Mouse (Mus musculus): Measurements from ENCODE around the gene Eaf2. TPM values are rescaled to one million over a fixed set of nuclear protein-coding genes. Genes with fewer than 3 reads are reported as not detected.

The Eaf2 gene
- polyA plus RNA-seq, 1 experiment from 2014 or later: 2.5 TPM

DNA sequence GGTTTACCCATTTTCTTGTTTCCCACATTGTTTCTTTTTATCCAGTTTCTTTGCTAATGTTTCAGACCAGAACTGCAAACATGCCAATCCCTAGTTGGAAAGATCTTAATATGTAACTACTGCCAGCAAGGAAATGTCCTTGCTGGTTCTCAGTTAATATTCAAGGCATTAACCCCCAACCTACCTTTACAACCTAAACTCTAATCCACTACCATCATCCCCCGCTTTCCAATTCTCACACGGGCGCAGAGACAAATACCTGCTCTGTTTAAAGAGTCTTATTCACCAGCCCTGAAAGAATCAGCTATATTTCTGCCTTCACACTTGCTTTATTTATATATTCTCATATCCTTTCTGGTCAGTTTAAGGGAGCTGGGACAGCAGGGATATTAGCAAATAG, 66.2 kb downstream of the Eaf2 start:
- Histone ChIP-seq H3K9ac (ENCODE audit: low read length) (no peak overlapping the region), H3K4me3 (ENCODE audit: low read depth, low read length) (no peak overlapping the region), H3K27me3 (replicated peaks; ENCODE audit: control insufficient read depth, insufficient read depth, low read length) (no peaks in the 10 kb centered on the region), H3K27ac (ENCODE audit: low read depth) (no peak overlapping the region), H3K9me3 (ENCODE audit: control insufficient read depth, low read length) (no peaks in the 10 kb centered on the region), H3K4me1 (replicated peaks; ENCODE audit: control insufficient read depth, insufficient read depth, low read length) (no peaks in the 10 kb centered on the region), H3K4me2 (ENCODE audit: low read length) (no peak overlapping the region), H3K36me3 (ENCODE audit: control insufficient read depth, insufficient read depth, low read length) (no peaks in the 10 kb centered on the region)
- WGBS: 74% methylated on average over 3 of the region's 3 CpGs
- DNase-seq (ENCODE audit: low spot score) (no peak), ATAC-seq (replicated peaks; ENCODE audit: low FRiP score, low TSS enrichment, low read depth) (no peak)

DNA sequence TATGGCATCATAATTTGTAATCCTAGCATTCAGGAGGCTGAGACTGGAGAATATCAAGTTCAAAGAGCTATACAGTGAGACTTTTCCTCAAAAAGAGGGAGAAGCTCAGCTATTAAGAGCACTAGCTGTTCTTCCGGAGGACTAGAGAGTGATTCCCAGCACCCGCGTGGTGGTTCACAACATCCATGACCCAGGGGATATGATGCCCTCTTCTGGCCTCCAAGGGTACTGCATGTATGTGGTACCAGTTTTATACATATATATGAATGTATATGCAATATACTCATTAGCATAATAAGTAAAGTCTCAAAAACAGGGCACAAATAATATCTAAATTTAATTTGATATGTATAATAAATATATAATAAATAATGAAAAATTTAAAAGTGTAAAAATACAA, 72.4 kb downstream of the Eaf2 start:
- Histone ChIP-seq H3K27ac (ENCODE audit: low read depth) (no peak overlapping the region), H3K4me3 (ENCODE audit: low read depth, low read length) (no peak overlapping the region), H3K9ac (ENCODE audit: low read length) (no peak overlapping the region), H3K4me1 (replicated peaks; ENCODE audit: control insufficient read depth, insufficient read depth, low read length) (no peaks in the 10 kb centered on the region), H3K36me3 (ENCODE audit: control insufficient read depth, insufficient read depth, low read length) (no peaks in the 10 kb centered on the region), H3K9me3 (ENCODE audit: control insufficient read depth, low read length) (no peaks in the 10 kb centered on the region), H3K4me2 (ENCODE audit: low read length) (no peak overlapping the region), H3K27me3 (replicated peaks; ENCODE audit: control insufficient read depth, insufficient read depth, low read length) (no peaks in the 10 kb centered on the region)
- no peak for DNase-seq (ENCODE audit: low spot score)
- WGBS: 85% methylated on average over 3 of the region's 3 CpGs
- ATAC-seq (replicated peaks; ENCODE audit: low FRiP score, low TSS enrichment, low read depth): no peak

DNA sequence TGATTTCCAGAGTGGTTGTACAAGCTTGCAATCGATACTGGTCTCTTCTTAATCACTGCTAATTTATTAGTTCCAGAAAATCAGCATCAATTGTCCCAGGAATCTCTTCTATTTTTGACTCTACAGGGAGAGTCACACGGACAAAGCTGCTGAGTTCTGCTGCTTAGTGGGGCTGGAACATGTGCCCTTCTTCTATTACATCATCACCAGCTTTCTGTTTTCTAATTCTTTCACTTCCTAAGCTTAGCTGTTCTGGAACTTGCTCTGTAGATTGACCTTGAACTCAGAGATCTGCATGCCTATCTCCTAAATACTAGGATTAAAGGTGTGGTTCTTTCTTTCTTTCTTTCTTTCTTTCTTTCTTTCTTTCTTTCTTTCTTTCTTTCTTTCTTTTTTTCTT, 76.5 kb downstream of the Eaf2 start:
- Histone ChIP-seq H3K4me2 (ENCODE audit: low read length) (no peak overlapping the region), H3K4me1 (replicated peaks; ENCODE audit: control insufficient read depth, insufficient read depth, low read length) (no peaks in the 10 kb centered on the region), H3K9me3 (ENCODE audit: control insufficient read depth, low read length) (no peaks in the 10 kb centered on the region), H3K9ac (ENCODE audit: low read length) (no peak overlapping the region), H3K4me3 (ENCODE audit: low read depth, low read length) (no peak overlapping the region), H3K27ac (ENCODE audit: low read depth) (no peak overlapping the region), H3K36me3 (ENCODE audit: control insufficient read depth, insufficient read depth, low read length) (no peaks in the 10 kb centered on the region), H3K27me3 (replicated peaks; ENCODE audit: control insufficient read depth, insufficient read depth, low read length) (no peaks in the 10 kb centered on the region)
- WGBS: 82% methylated on average over 2 of the region's 2 CpGs
- no peak for ATAC-seq (replicated peaks; ENCODE audit: low FRiP score, low TSS enrichment, low read depth)
- no peak for DNase-seq (ENCODE audit: low spot score)

DNA sequence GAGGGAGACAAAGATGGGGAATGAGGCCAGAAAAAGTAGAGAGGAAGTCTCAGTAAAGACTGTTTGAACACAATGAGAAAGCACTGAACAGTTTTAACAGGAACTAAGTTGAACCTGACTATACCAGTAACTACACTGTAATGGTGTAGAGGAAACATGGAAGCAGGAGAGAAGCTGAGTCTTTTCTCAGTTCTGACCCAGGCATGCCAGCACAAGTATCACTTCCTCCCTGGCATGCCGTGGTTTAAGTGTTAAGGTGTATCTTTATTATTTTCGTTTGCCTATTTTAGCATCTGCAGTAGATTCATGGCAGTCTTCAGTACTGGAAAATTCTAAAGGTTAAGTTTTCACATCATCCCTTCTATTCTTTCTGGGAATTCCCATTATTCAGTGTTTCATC, 79.8 kb downstream of the Eaf2 start:
- Histone ChIP-seq H3K27me3 (replicated peaks; ENCODE audit: control insufficient read depth, insufficient read depth, low read length) (no peaks in the 10 kb centered on the region), H3K4me2 (ENCODE audit: low read length) (no peak overlapping the region), H3K9me3 (ENCODE audit: control insufficient read depth, low read length) (no peaks in the 10 kb centered on the region), H3K4me1 (replicated peaks; ENCODE audit: control insufficient read depth, insufficient read depth, low read length) (no peaks in the 10 kb centered on the region), H3K4me3 (ENCODE audit: low read depth, low read length) (no peak overlapping the region), H3K36me3 (ENCODE audit: control insufficient read depth, insufficient read depth, low read length) (no peaks in the 10 kb centered on the region), H3K9ac (ENCODE audit: low read length) (no peak overlapping the region), H3K27ac (ENCODE audit: low read depth) (no peak overlapping the region)
- DNase-seq (ENCODE audit: low spot score) (no peak), ATAC-seq (replicated peaks; ENCODE audit: low FRiP score, low TSS enrichment, low read depth) (no peak)
- 76% methylated on average over 2 of the region's 2 CpGs for WGBS

DNA sequence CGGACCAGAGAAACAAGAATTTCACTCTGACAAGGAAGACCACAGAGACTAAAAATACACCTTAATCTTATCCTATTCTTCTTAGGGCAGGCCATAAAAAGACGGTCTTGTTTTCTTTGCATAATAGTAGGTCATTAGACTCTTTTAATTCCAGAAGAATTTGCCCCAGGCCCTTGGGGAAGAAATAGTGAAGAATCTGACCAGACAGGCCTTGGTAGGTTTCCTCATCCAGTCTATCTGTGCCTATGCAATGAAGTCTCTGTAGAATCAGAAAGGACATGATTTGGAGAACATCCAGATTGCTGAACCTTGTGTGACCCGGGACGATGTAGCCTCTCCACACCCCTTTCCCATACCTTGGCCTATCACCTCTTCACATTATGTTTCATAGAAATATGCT, 84.6 kb downstream of the Eaf2 start:
- H3K27me3 ChIP-seq (replicated peaks; ENCODE audit: control insufficient read depth, insufficient read depth, low read length): no peaks in the 10 kb centered on the region
- H3K4me2 ChIP-seq (ENCODE audit: low read length): no peak overlapping the region
- no peak overlapping the region for H3K4me3 ChIP-seq (ENCODE audit: low read depth, low read length)
- no peak overlapping the region for H3K27ac ChIP-seq (ENCODE audit: low read depth)
- H3K9me3 ChIP-seq (ENCODE audit: control insufficient read depth, low read length): no peaks in the 10 kb centered on the region
- WGBS: 84% methylated on average over 4 of the region's 4 CpGs
- no peak for ATAC-seq (replicated peaks; ENCODE audit: low FRiP score, low TSS enrichment, low read depth)
- no peaks in the 10 kb centered on the region for H3K36me3 ChIP-seq (ENCODE audit: control insufficient read depth, insufficient read depth, low read length)
- no peaks in the 10 kb centered on the region for H3K4me1 ChIP-seq (replicated peaks; ENCODE audit: control insufficient read depth, insufficient read depth, low read length)
- DNase-seq (ENCODE audit: low spot score): no peak
- H3K9ac ChIP-seq (ENCODE audit: low read length): no peak overlapping the region

DNA sequence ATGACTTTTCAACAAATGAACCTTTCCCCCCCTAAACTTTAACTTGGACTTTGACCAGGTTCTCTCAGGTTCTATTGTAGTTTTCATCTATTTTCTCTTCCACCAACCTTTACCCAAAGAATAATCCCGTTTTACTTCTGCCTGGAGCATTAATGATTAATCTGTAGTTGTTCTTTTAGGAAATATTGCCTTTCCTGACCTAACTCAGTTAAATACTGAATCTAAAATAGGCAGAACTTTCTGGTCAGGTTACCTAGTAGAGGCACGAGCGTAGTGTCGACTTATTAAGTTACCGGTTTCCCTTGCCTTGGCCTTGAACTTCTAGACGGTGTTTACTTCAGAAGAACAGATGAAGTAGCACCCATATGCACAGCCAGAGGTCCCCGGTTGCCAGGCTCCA, 88.3 kb downstream of the Eaf2 start:
- H3K36me3 ChIP-seq (ENCODE audit: control insufficient read depth, insufficient read depth, low read length): no peaks in the 10 kb centered on the region
- no peak overlapping the region for H3K4me2 ChIP-seq (ENCODE audit: low read length)
- no peak for DNase-seq (ENCODE audit: low spot score)
- 78% methylated on average over 7 of the region's 7 CpGs for WGBS
- ATAC-seq (replicated peaks; ENCODE audit: low FRiP score, low TSS enrichment, low read depth): no peak
- no peak overlapping the region for H3K27ac ChIP-seq (ENCODE audit: low read depth)
- H3K4me1 ChIP-seq (replicated peaks; ENCODE audit: control insufficient read depth, insufficient read depth, low read length): no peaks in the 10 kb centered on the region
- H3K9ac ChIP-seq (ENCODE audit: low read length): no peak overlapping the region
- no peak overlapping the region for H3K4me3 ChIP-seq (ENCODE audit: low read depth, low read length)
- H3K27me3 ChIP-seq (replicated peaks; ENCODE audit: control insufficient read depth, insufficient read depth, low read length): no peaks in the 10 kb centered on the region
- H3K9me3 ChIP-seq (ENCODE audit: control insufficient read depth, low read length): no peaks in the 10 kb centered on the region

DNA sequence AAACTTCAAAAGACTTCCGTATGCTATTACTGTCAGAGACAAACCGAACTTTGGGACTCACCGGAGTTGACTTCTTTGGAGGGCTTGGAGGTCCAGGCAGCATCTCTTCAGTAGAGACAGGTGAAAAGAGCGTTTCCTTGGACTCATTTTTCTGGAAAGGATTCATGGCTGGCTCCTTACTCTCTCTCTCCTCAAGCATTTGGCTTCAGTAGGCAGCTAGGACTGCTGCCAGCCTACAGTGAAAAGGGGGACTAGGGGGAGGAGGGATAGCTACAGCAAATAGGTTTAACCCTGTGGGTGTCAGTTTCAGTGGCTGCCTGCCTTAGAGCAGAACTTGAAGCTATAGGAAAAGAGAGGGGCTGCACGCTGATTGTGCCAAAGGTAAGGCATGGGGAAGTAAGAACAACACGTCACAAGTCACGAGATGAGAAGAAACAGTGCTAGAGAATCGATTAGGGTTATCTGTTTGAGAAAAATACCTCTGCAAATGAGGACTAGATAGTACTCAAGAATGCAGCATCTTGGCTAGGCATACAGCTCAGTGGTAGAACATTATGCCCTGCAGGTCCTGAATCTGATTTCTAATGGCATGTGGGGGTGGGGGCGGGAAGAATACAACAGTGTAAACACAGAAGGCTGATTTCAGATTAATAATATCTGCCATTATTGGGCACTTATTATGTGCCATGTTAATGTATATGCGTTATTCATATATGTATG, 90.0 kb downstream of the Eaf2 start, which contains the start of gene Slc15a2:
TSS of gene Slc15a2 (minus strand) at position 369 of the 720 bp plus-strand sequence.
- no peaks in the 10 kb centered on the region for H3K4me1 ChIP-seq (replicated peaks; ENCODE audit: control insufficient read depth, insufficient read depth, low read length)
- no peaks in the 10 kb centered on the region for H3K36me3 ChIP-seq (ENCODE audit: control insufficient read depth, insufficient read depth, low read length)
- no peak within 1 kb of the TSS for H3K9ac ChIP-seq (ENCODE audit: low read length)
- DNase-seq (ENCODE audit: low spot score) (no peak), ATAC-seq (replicated peaks; ENCODE audit: low FRiP score, low TSS enrichment, low read depth) (no peak)
- H3K9me3 ChIP-seq (ENCODE audit: control insufficient read depth, low read length): no peaks in the 10 kb centered on the region
- H3K4me2 ChIP-seq (ENCODE audit: low read length): peak within 1 kb of the TSS; percentile 14; the same call in 1 of the 2 replicates
- no peaks in the 10 kb centered on the region for H3K27me3 ChIP-seq (replicated peaks; ENCODE audit: control insufficient read depth, insufficient read depth, low read length)
- 64% methylated on average over 10 of the region's 10 CpGs for WGBS
- no peak within 1 kb of the TSS for H3K27ac ChIP-seq (ENCODE audit: low read depth)
- H3K4me3 ChIP-seq (ENCODE audit: low read depth, low read length): no peak within 1 kb of the TSS

DNA sequence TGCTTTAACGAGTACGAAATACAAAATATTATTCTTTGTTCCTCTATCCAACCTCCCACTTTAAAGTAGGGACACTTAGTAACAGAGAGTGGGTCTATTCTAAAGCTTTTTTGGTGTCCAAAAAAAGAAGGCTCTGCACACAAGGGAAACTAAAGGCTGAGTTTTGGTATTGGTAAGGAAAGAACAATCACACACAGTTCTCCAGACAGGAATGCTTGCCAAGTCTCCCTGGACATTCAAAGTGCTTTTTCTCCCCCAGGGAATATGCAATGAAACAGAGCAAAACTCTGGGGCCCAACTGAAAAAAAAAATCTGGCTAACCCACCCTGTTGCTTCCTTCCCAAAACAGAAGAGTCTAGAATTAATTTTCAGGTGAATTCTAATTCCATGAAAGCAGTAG, 90.7 kb downstream of the Eaf2 start:
- Histone ChIP-seq H3K27ac (ENCODE audit: low read depth) (no peak overlapping the region), H3K4me1 (replicated peaks; ENCODE audit: control insufficient read depth, insufficient read depth, low read length) (no peaks in the 10 kb centered on the region), H3K36me3 (ENCODE audit: control insufficient read depth, insufficient read depth, low read length) (no peaks in the 10 kb centered on the region), H3K9ac (ENCODE audit: low read length) (no peak overlapping the region), H3K27me3 (replicated peaks; ENCODE audit: control insufficient read depth, insufficient read depth, low read length) (no peaks in the 10 kb centered on the region), H3K9me3 (ENCODE audit: control insufficient read depth, low read length) (no peaks in the 10 kb centered on the region), H3K4me2 (ENCODE audit: low read length) (no peak overlapping the region), H3K4me3 (ENCODE audit: low read depth, low read length) (no peak overlapping the region)
- 90% methylated on average over 2 of the region's 2 CpGs for WGBS
- no peak for DNase-seq (ENCODE audit: low spot score)
- no peak for ATAC-seq (replicated peaks; ENCODE audit: low FRiP score, low TSS enrichment, low read depth)

DNA sequence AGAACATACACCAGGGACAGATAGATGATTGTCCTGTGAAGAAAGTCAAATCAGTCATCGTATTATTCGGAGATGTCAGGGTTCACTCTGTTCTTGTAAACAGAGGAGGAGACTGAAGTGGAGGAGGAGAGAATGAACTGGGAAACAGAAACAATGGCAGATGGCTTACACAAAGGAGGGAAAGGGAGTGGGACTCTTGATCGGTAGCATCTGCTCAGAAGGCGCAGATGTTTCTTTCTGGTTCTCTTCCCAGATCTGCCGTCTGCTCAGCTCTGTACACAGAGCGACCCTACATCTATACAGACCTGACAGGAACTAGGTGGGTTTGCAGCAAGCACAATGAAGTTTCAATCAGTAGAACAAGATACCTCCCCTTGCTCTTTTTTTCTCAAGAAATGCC, 99.1 kb downstream of the Eaf2 start:
- Histone ChIP-seq H3K27me3 (replicated peaks; ENCODE audit: control insufficient read depth, insufficient read depth, low read length) (no peaks in the 10 kb centered on the region), H3K9ac (ENCODE audit: low read length) (no peak overlapping the region), H3K4me3 (ENCODE audit: low read depth, low read length) (no peak overlapping the region), H3K36me3 (ENCODE audit: control insufficient read depth, insufficient read depth, low read length) (no peaks in the 10 kb centered on the region), H3K27ac (ENCODE audit: low read depth) (no peak overlapping the region), H3K4me1 (replicated peaks; ENCODE audit: control insufficient read depth, insufficient read depth, low read length) (no peaks in the 10 kb centered on the region), H3K9me3 (ENCODE audit: control insufficient read depth, low read length) (no peaks in the 10 kb centered on the region), H3K4me2 (ENCODE audit: low read length) (no peak overlapping the region)
- WGBS: 61% methylated on average over 6 of the region's 6 CpGs
- DNase-seq (ENCODE audit: low spot score) (no peak), ATAC-seq (replicated peaks; ENCODE audit: low FRiP score, low TSS enrichment, low read depth) (no peak)

Measured in intestine, embryonic 14.5 days (tissue).